Mouse (Mus musculus): Measurements from ENCODE around the gene Thap7.

GRCm38 (mm10) chr16:17511431-17511830 lies 19.5 kb downstream of the Thap7 start:
- TF ChIP-seq POLR2A (IDR thresholded peaks at IDR 0.05; ENCODE audit: low read depth, low read length) = no peak
- no peak for TF ChIP-seq CTCF (conservative IDR thresholded peaks at IDR 0.05; ENCODE audit: insufficient read depth, insufficient read length, low read depth, low read length)
